Mouse (Mus musculus) left cerebral cortex, postnatal 14 days (tissue): ENCODE measurements at regions not wholly inside any gene's neighbourhood (a gene's known extent, or its start where the extent isn't known, plus 50 kb on each side); places are given as distances from the start of the nearest gene placed in this dataset.

Source experiments
- DNase-seq, 2 experiments: peaks; one replicate each; pipeline ENCODE4 v3.0.0; 2021 to 2022; ENCODE audit warnings: low spot score in 2 of 2, mixed read lengths in 1 of 2
- intact Hi-C: fragments of 180-260 bp; cut with DNase I; formaldehyde crosslinking; loops from one replicate; pipeline ENCODE4 v1.15.1; 2025

GRCm38 (mm10) chr14:55386773-55387172 lies 91.8 kb upstream of the Dhrs4 start:
- DNase-seq: peak; percentile 43 to 61
- intact Hi-C loops: loop anchor here (1.0 kb wide), 1 partner anchor 41 kb away; no protein-coding TSS in a partner anchor

DNA sequence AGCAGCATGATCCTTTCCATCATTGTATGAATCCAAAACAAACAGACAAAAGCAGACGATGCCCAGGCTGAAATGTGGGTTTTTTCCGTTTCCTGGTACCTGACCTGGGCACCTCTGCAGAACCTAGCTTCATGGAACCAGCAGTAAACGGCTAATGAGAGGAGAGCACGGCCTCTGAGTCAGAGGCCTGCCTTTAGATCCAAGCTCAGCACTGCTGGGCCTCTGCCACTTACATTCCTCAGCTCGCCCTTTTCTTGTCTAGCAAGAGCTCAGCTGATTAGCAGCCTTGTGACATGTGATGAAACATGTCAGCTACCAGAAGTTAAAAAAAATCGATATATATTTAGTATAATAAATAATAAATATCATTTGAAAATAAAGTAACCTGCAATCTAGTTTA lies 91.2 kb upstream of the Dhrs4 start:
- intact Hi-C loops: loop anchor here (1.0 kb wide), 1 partner anchor 42 kb away; no protein-coding TSS in a partner anchor
- no peak for DNase-seq

GRCm38 (mm10) chr14:55392390-55392789 lies 86.2 kb upstream of the Dhrs4 start:
- DNase-seq: no peak
- intact Hi-C loops: no loop called here

DNA sequence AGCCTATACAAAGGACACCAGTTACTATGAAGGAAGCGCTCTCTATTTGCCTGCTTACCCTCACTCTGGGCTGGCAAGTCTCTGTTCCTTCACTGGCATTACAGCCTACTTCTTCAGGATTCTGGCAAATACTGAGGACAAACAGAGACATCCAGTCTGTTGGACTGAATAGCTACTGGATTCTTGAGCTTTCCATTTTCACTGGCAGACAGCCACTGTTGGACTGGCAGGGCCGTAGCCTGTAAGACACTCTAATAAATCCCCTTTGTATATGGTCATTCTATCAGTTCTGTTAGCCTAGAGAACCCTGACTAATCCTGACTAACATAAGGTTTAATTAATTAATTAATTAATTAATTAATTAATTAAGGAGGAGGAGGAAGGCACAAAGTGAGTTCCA lies 72.4 kb upstream of the Dhrs4 start:
- intact Hi-C loops: no loop called here
- peak in 1 of 2 experiments; percentile 3 for DNase-seq
